Mouse (Mus musculus) MEL (cell line): ENCODE measurements around the gene Mcfd2. TPM values are rescaled to one million over a fixed set of nuclear protein-coding genes. Genes with fewer than 3 reads are reported as not detected.

Source experiments
- DNase-seq: peaks from one replicate; pipeline ENCODE4 v3.0.0; 2011; ENCODE audit warnings: low read depth, low spot score
- H3K27ac ChIP-seq: 2 replicates; pipeline ENCODE4 v1.5.1; 2012; ENCODE audit warnings: low read depth, mild to moderate bottlenecking, control low read depth, low read length, moderate library complexity; ENCODE audit not compliant: control insufficient read depth
- H3K27me3 ChIP-seq, 2 experiments: fragments of 150-350 bp in 1 of 2; sonication (generic) in 1 of 2; 2 replicates each; pipeline ENCODE4 v1.6.1; 2012; ENCODE audit warnings: low read length in 2 of 2, mild to moderate bottlenecking in 2 of 2, improper control_type of control experiment in 1 of 2, moderate library complexity in 1 of 2; ENCODE audit not compliant: insufficient read depth in 2 of 2, control insufficient read depth in 1 of 2
- H3K36me3 ChIP-seq, 2 experiments: 2 replicates each; pipeline ENCODE4 v1.6.1; 2012 to 2014; ENCODE audit warnings: low read length in 2 of 2, improper control_type of control experiment in 1 of 2, inconsistent platforms in 1 of 2, mild to moderate bottlenecking in 1 of 2; ENCODE audit not compliant: insufficient read depth in 2 of 2, control insufficient read depth in 1 of 2
- H3K4me1 ChIP-seq, 2 experiments: fragments of 150-350 bp in 1 of 2; sonication (generic) in 1 of 2; 2 replicates each; pipeline ENCODE4 v1.6.1; 2012; ENCODE audit warnings: low read length in 2 of 2, improper control_type of control experiment in 1 of 2, mild to moderate bottlenecking in 1 of 2; ENCODE audit not compliant: insufficient read depth in 2 of 2, control insufficient read depth in 1 of 2
- H3K4me3 ChIP-seq, 2 experiments: fragments of 150-350 bp in 1 of 2; sonication (generic) in 1 of 2; 2 replicates each; pipeline ENCODE4 v1.5.1; 2012; ENCODE audit warnings: low read depth in 2 of 2, low read length in 2 of 2, mild to moderate bottlenecking in 2 of 2, moderate library complexity in 2 of 2, control low read depth in 1 of 2, improper control_type of control experiment in 1 of 2; ENCODE audit not compliant: control insufficient read depth in 1 of 2, insufficient read depth in 1 of 2
- H3K79me2 ChIP-seq: 2 replicates; pipeline ENCODE4 v1.6.1; 2012; ENCODE audit warnings: mild to moderate bottlenecking, low read length, moderate library complexity; ENCODE audit not compliant: control insufficient read depth, poor library complexity, insufficient read depth
- H3K9ac ChIP-seq: 2 replicates; pipeline ENCODE4 v1.6.1; 2012; ENCODE audit warnings: low read depth, mild to moderate bottlenecking, control low read depth, low read length, moderate library complexity; ENCODE audit not compliant: control insufficient read depth, poor library complexity, severe bottlenecking
- H3K9me3 ChIP-seq: fragments of 150-350 bp; sonication (generic); replicated peaks from 2 replicates; pipeline ENCODE4 v1.6.1; 2012; ENCODE audit warnings: mild to moderate bottlenecking, low read length, improper control_type of control experiment, moderate library complexity; ENCODE audit not compliant: insufficient read depth
- BHLHE40 ChIP-seq: IDR thresholded peaks from 2 replicates; pipeline ENCODE4 v1.6.1; 2012; ENCODE audit warnings: low read depth, mild to moderate bottlenecking, inconsistent platforms, low read length, improper control_type of control experiment, borderline replicate concordance
- CHD1 ChIP-seq: IDR thresholded peaks from 2 replicates; pipeline ENCODE4 v1.6.1; 2012; ENCODE audit warnings: low read depth, mild to moderate bottlenecking, inconsistent platforms, low read length, improper control_type of control experiment
- CHD2 ChIP-seq: IDR thresholded peaks from 2 replicates; pipeline ENCODE4 v1.6.1; 2011; ENCODE audit warnings: low read length, improper control_type of control experiment
- E2F4 ChIP-seq: IDR thresholded peaks from 2 replicates; pipeline ENCODE4 v1.6.1; 2011; ENCODE audit warnings: low read depth, low read length, improper control_type of control experiment, borderline replicate concordance
- ELF1 ChIP-seq: IDR thresholded peaks from 2 replicates; pipeline ENCODE4 v1.6.1; 2014; ENCODE audit warnings: low read depth, mild to moderate bottlenecking, inconsistent platforms, low read length, improper control_type of control experiment, moderate library complexity
- EP300 ChIP-seq, 2 experiments: IDR thresholded peaks; 2 replicates each; pipeline ENCODE4 v1.6.1; 2011; ENCODE audit warnings: improper control_type of control experiment in 2 of 2, low read length in 2 of 2, low read depth in 1 of 2, mild to moderate bottlenecking in 1 of 2
- ETS1 ChIP-seq: IDR thresholded peaks from 2 replicates; pipeline ENCODE4 v1.6.1; 2012; ENCODE audit warnings: low read depth, mild to moderate bottlenecking, inconsistent platforms, low read length, improper control_type of control experiment, moderate library complexity
- GABPA ChIP-seq: IDR thresholded peaks from 2 replicates; pipeline ENCODE4 v1.6.1; 2012; ENCODE audit warnings: low read depth, mild to moderate bottlenecking, inconsistent platforms, low read length, improper control_type of control experiment, moderate library complexity
- GATA1 ChIP-seq: IDR thresholded peaks from 2 replicates; pipeline ENCODE4 v1.6.1; 2011; ENCODE audit warnings: low read depth, low read length, improper control_type of control experiment
- HCFC1 ChIP-seq: IDR thresholded peaks from 2 replicates; pipeline ENCODE4 v1.6.1; 2012; ENCODE audit warnings: low read depth, mild to moderate bottlenecking, inconsistent platforms, low read length, improper control_type of control experiment, moderate library complexity
- JUND ChIP-seq: IDR thresholded peaks from 2 replicates; pipeline ENCODE4 v1.6.1; 2011; ENCODE audit warnings: low read depth, mild to moderate bottlenecking, improper control_type of control experiment, low read length
- KAT2A ChIP-seq: conservative IDR thresholded peaks from 2 replicates; pipeline ENCODE4 v1.6.1; 2012; ENCODE audit warnings: low read depth, low read length, improper control_type of control experiment, inconsistent platforms
- MAFK ChIP-seq: IDR thresholded peaks from 2 replicates; pipeline ENCODE4 v1.6.1; 2011; ENCODE audit warnings: low read depth, mild to moderate bottlenecking, low read length, improper control_type of control experiment, borderline replicate concordance
- MAX ChIP-seq: IDR thresholded peaks from 2 replicates; pipeline ENCODE4 v1.6.1; 2011; ENCODE audit warnings: low read length, improper control_type of control experiment
- MAZ ChIP-seq: IDR thresholded peaks from 2 replicates; pipeline ENCODE4 v1.6.1; 2012; ENCODE audit warnings: low read depth, mild to moderate bottlenecking, inconsistent platforms, low read length, improper control_type of control experiment
- MEF2A ChIP-seq: IDR thresholded peaks from 2 replicates; pipeline ENCODE4 v1.6.1; 2014; ENCODE audit warnings: low read depth, mild to moderate bottlenecking, inconsistent platforms, low read length, improper control_type of control experiment; ENCODE audit not compliant: poor library complexity, insufficient replicate concordance, severe bottlenecking; ENCODE audit errors: extremely low read depth
- MXI1 ChIP-seq: IDR thresholded peaks from 2 replicates; pipeline ENCODE4 v1.6.1; 2011; ENCODE audit warnings: mild to moderate bottlenecking, low read depth, low read length, improper control_type of control experiment
- MYB ChIP-seq: IDR thresholded peaks from 2 replicates; pipeline ENCODE4 v1.6.1; 2011; ENCODE audit warnings: mild to moderate bottlenecking, low read depth, low read length, improper control_type of control experiment
- MYC ChIP-seq: IDR thresholded peaks from 2 replicates; pipeline ENCODE4 v1.6.1; 2011; ENCODE audit warnings: low read depth, mild to moderate bottlenecking, low read length, improper control_type of control experiment, moderate library complexity
- NELFE ChIP-seq: IDR thresholded peaks from 2 replicates; pipeline ENCODE4 v1.6.1; 2011; ENCODE audit warnings: low read depth, low read length, improper control_type of control experiment
- NRF1 ChIP-seq: IDR thresholded peaks from 2 replicates; pipeline ENCODE4 v1.6.1; 2014; ENCODE audit warnings: low read depth, mild to moderate bottlenecking, inconsistent platforms, low read length, improper control_type of control experiment, moderate library complexity; ENCODE audit not compliant: poor library complexity, insufficient read depth, severe bottlenecking
- POLR2A ChIP-seq, 2 experiments: IDR thresholded peaks; 2 replicates each; pipeline ENCODE4 v1.6.1; 2011 to 2012; ENCODE audit warnings: low read length in 2 of 2, mild to moderate bottlenecking in 2 of 2, control low read depth in 1 of 2, improper control_type of control experiment in 1 of 2, low read depth in 1 of 2, moderate library complexity in 1 of 2; ENCODE audit not compliant: control insufficient read depth in 1 of 2, insufficient read depth in 1 of 2, poor library complexity in 1 of 2
- POLR2AphosphoS2 ChIP-seq: IDR thresholded peaks from 2 replicates; pipeline ENCODE4 v1.6.1; 2011; ENCODE audit warnings: low read length, improper control_type of control experiment
- POLR2AphosphoS5 ChIP-seq: IDR thresholded peaks from 2 replicates; pipeline ENCODE4 v1.6.1; 2012; ENCODE audit warnings: low read depth, borderline replicate concordance, mild to moderate bottlenecking, inconsistent platforms, low read length, moderate library complexity, mixed read lengths
- RCOR1 ChIP-seq: IDR thresholded peaks from 2 replicates; pipeline ENCODE4 v1.6.1; 2012; ENCODE audit warnings: low read depth, mild to moderate bottlenecking, inconsistent platforms, low read length, improper control_type of control experiment
- SIN3A ChIP-seq: IDR thresholded peaks from 2 replicates; pipeline ENCODE4 v1.6.1; 2012; ENCODE audit warnings: low read length, improper control_type of control experiment, inconsistent platforms
- SMC3 ChIP-seq: IDR thresholded peaks from 2 replicates; pipeline ENCODE4 v1.6.1; 2011; ENCODE audit warnings: low read depth, low read length, improper control_type of control experiment
- TAL1 ChIP-seq: IDR thresholded peaks from 2 replicates; pipeline ENCODE4 v1.6.1; 2012; ENCODE audit warnings: mild to moderate bottlenecking, inconsistent platforms, low read length, moderate library complexity, mixed read lengths
- TBP ChIP-seq: IDR thresholded peaks from 2 replicates; pipeline ENCODE4 v1.8.0; 2011; ENCODE audit warnings: low read depth, low read length, improper control_type of control experiment
- TCF12 ChIP-seq: IDR thresholded peaks from 2 replicates; pipeline ENCODE4 v1.6.1; 2014; ENCODE audit warnings: low read depth, mild to moderate bottlenecking, inconsistent platforms, low read length, improper control_type of control experiment, moderate library complexity
- UBTF ChIP-seq: IDR thresholded peaks from 2 replicates; pipeline ENCODE4 v1.6.1; 2012; ENCODE audit warnings: low read depth, mild to moderate bottlenecking, inconsistent platforms, low read length, improper control_type of control experiment, moderate library complexity, borderline replicate concordance; ENCODE audit not compliant: insufficient read depth
- USF1 ChIP-seq: IDR thresholded peaks from 2 replicates; pipeline ENCODE4 v1.6.1; 2014; ENCODE audit warnings: low read depth, mild to moderate bottlenecking, inconsistent platforms, low read length, improper control_type of control experiment, moderate library complexity
- USF2 ChIP-seq, 2 experiments: IDR thresholded peaks; 2 replicates each; pipeline ENCODE4 v1.6.1; 2011 to 2012; ENCODE audit warnings: improper control_type of control experiment in 2 of 2, low read length in 2 of 2, borderline replicate concordance in 1 of 2, inconsistent platforms in 1 of 2, low read depth in 1 of 2, mild to moderate bottlenecking in 1 of 2; ENCODE audit not compliant: insufficient read depth in 1 of 2
- ZC3H11A ChIP-seq: IDR thresholded peaks from 2 replicates; pipeline ENCODE4 v1.6.1; 2012; ENCODE audit warnings: low read depth, mild to moderate bottlenecking, inconsistent platforms, low read length, improper control_type of control experiment
- ZKSCAN1 ChIP-seq: IDR thresholded peaks from 2 replicates; pipeline ENCODE4 v1.6.1; 2012; ENCODE audit warnings: low read depth, mild to moderate bottlenecking, inconsistent platforms, low read length, improper control_type of control experiment, moderate library complexity
- ZMIZ1 ChIP-seq: IDR thresholded peaks from 2 replicates; pipeline ENCODE4 v1.6.1; 2012; ENCODE audit warnings: low read depth, mild to moderate bottlenecking, inconsistent platforms, low read length, improper control_type of control experiment, moderate library complexity
- ZNF384 ChIP-seq: IDR thresholded peaks from 2 replicates; pipeline ENCODE4 v1.6.1; 2012; ENCODE audit warnings: low read depth, mild to moderate bottlenecking, inconsistent platforms, low read length, improper control_type of control experiment
- polyA plus RNA-seq, 2 experiments: library from polyadenylated mRNA; stranded (reverse) in 1 of 2; unstranded in 1 of 2; fragments of >175 nt in 1 of 2; fragments of >200 nt in 1 of 2; gene quantifications; 2 replicates each; pipeline versions ENCODE4 v1.2.1 to v1.2.4; 2012; ENCODE audit warnings: low replicate concordance in 2 of 2, low read depth in 1 of 2; ENCODE audit not compliant: insufficient read length in 2 of 2, insufficient read depth in 1 of 2, missing spikeins in 1 of 2
- total RNA-seq: library from RNA; depleted of rRNA; stranded (reverse); fragments of 300-350 nt; gene quantifications from 2 replicates; pipeline ENCODE4 v1.2.3, GENCODE M21; 2012

The Mcfd2 gene
- total and polyA plus RNA-seq, 3 experiments, result 50.4 to 52.6 TPM; not detected in 1

- peak; percentile 96 for DNase-seq
- Histone ChIP-seq H3K27me3 (no peaks in the 10 kb centered on the region), H3K79me2 (peaks cover 12% of the 10 kb centered on the region), H3K4me1 (peaks cover 0 to 9% of the 10 kb centered on the region in 2 experiments; a peak in 2 of 4 replicates), H3K4me3 (peak within 1 kb of the TSS; percentile 79 to 93), H3K9me3 (no peaks in the 10 kb centered on the region), H3K9ac (peak within 1 kb of the TSS; percentile 93), H3K36me3 (0 out of 4 replicates have a peak, but pooled peaks cover 0 to 4% of the 10 kb centered on the region in 2 experiments), H3K27ac (peak within 1 kb of the TSS; percentile 84)
- no peak for TF ChIP-seq SMC3
- TF ChIP-seq MYC, result no peak
- TF ChIP-seq ZKSCAN1, result no peak
- peak; percentile 69 for TF ChIP-seq TCF12
- TF ChIP-seq POLR2AphosphoS5, result no peak
- TF ChIP-seq USF2 (IDR thresholded peaks at IDR 0.05; ENCODE audit: borderline replicate concordance in 1 of 2, insufficient read depth in 1 of 2, low read depth in 1 of 2, low read length in 2 of 2), result no peak
- no peak for TF ChIP-seq USF1
- TF ChIP-seq ZC3H11A, result no peak
- no peak for TF ChIP-seq GABPA
- no peak for TF ChIP-seq MAFK
- no peak for TF ChIP-seq CHD2
- peak; percentile 34; the same call in 1 of the 2 replicates for TF ChIP-seq ELF1
- TF ChIP-seq MXI1, result peak; percentile 59
- peak; percentile 64; the same call in 1 of the 2 replicates for TF ChIP-seq MAZ
- no peak; the same call in 1 of the 2 replicates for TF ChIP-seq KAT2A
- peak; percentile 67; the same call in 1 of the 2 replicates for TF ChIP-seq POLR2AphosphoS2
- TF ChIP-seq CHD1, result no peak
- TF ChIP-seq ZMIZ1, result peak; percentile 92
- TF ChIP-seq ZNF384, result no peak
- TF ChIP-seq ETS1, result peak; percentile 55
- no peak for TF ChIP-seq JUND
- TF ChIP-seq E2F4, result no peak
- peak; percentile 44; the same call in 1 of the 2 replicates for TF ChIP-seq RCOR1
- peak; percentile 72 for TF ChIP-seq NELFE
- peak; percentile 72 to 84; a peak in 3 of 4 replicates for TF ChIP-seq POLR2A (IDR thresholded peaks at IDR 0.05; ENCODE audit: control insufficient read depth in 1 of 2, insufficient read depth in 1 of 2, low read depth in 1 of 2, low read length in 2 of 2, poor library complexity in 1 of 2)
- TF ChIP-seq HCFC1, result no peak
- TF ChIP-seq BHLHE40, result no peak
- peak; percentile 22; the same call in 1 of the 2 replicates for TF ChIP-seq TBP
- peak; percentile 52 for TF ChIP-seq NRF1
- TF ChIP-seq SIN3A, result peak; percentile 18; the same call in 1 of the 2 replicates
- no peak; the same call in none of the 2 replicates for TF ChIP-seq MAX
- TF ChIP-seq GATA1, result no peak
- no peak for TF ChIP-seq MYB
- TF ChIP-seq UBTF, result no peak
- no peak for TF ChIP-seq EP300 (IDR thresholded peaks at IDR 0.05; ENCODE audit: low read depth in 1 of 2, low read length in 2 of 2)
- TF ChIP-seq TAL1, result no peak
- TF ChIP-seq MEF2A, result no peak; the same call in 1 of the 2 replicates
These were observed 16.9 kb upstream of the Mcfd2 start, which contains the start of gene Ttc7 for GRCm38 (mm10) chr17:87282706-87283053. TSS of gene Ttc7 (plus strand) at chr17:87282886.
